Mouse (Mus musculus): ENCODE data around the gene Pecam1.

- no peak for TF ChIP-seq CTCF (IDR thresholded peaks at IDR 0.05; ENCODE audit: borderline replicate concordance, control insufficient read depth, extremely low read depth, insufficient read depth, low read length, poor library complexity)
- no peak for TF ChIP-seq POLR2A (IDR thresholded peaks at IDR 0.05; ENCODE audit: control insufficient read depth, extremely low read depth, insufficient read depth, low read length, poor library complexity)
These were observed 69.3 kb downstream of the Pecam1 start for GRCm38 (mm10) chr11:106681138-106681537.

Measured in thymus, adult 2 months (tissue).